Mouse (Mus musculus) midbrain, embryonic 11.5 days (tissue): ENCODE data around the gene Irak3. TPM values are rescaled to one million over a fixed set of nuclear protein-coding genes. Genes with fewer than 3 reads are reported as not detected.
A peak's percentile ranks its signal among the peaks of the same experiment; 100 is the strongest.

Experiments
- ATAC-seq: fragments of 200-750 bp; cut with Nextera tagmentation; 2 replicates; pipeline ENCODE4 v1.8.0; 2017; ENCODE audit warnings: moderate TSS enrichment, moderate library complexity; ENCODE audit not compliant: low FRiP score
- DNase-seq: peaks from one replicate; pipeline ENCODE4 v3.0.0; 2015; ENCODE audit warnings: low spot score; ENCODE audit errors: missing footprints
- H3K27ac ChIP-seq: fragments of 300-500 bp; sonication (generic); 2 replicates; pipeline ENCODE4 v1.5.1; 2014; ENCODE audit warnings: low read depth, low read length
- H3K27me3 ChIP-seq: fragments of 300-500 bp; sonication (generic); 2 replicates; pipeline ENCODE4 v1.6.1; 2014; ENCODE audit warnings: mild to moderate bottlenecking, low read length, moderate library complexity, mixed read lengths; ENCODE audit not compliant: control insufficient read depth, insufficient read depth
- H3K36me3 ChIP-seq: fragments of 300-500 bp; sonication (generic); 2 replicates; pipeline ENCODE4 v1.6.1; 2014; ENCODE audit warnings: mild to moderate bottlenecking, low read length, moderate library complexity, mixed read lengths; ENCODE audit not compliant: control insufficient read depth, insufficient read depth
- H3K4me1 ChIP-seq: fragments of 300-500 bp; sonication (generic); 2 replicates; pipeline ENCODE4 v1.6.1; 2014; ENCODE audit warnings: low read length; ENCODE audit not compliant: control insufficient read depth, insufficient read depth
- H3K4me2 ChIP-seq: fragments of 300-500 bp; sonication (generic); 2 replicates; pipeline ENCODE4 v1.6.1; 2014; ENCODE audit warnings: mild to moderate bottlenecking, moderate library complexity
- H3K4me3 ChIP-seq: fragments of 300-500 bp; sonication (generic); 2 replicates; pipeline ENCODE4 v1.5.1; 2014; ENCODE audit warnings: low read depth, low read length
- H3K9ac ChIP-seq: fragments of 300-500 bp; sonication (generic); 2 replicates; pipeline ENCODE4 v1.6.1; 2014; ENCODE audit warnings: low read length
- H3K9me3 ChIP-seq: fragments of 300-500 bp; sonication (generic); 2 replicates; pipeline ENCODE4 v1.6.1; 2016; ENCODE audit warnings: low read length; ENCODE audit not compliant: control insufficient read depth
- WGBS: fragments of 180-500 bp; shearing (Covaris S2); extraction: QIAGEN DNeasy Blood & Tissue Kit; methylation state at CpG from one replicate; pipeline ENCODE4 v1.1.7; 2014; 5-methylcytosine and 5-hydroxymethylcytosine counted together
- polyA plus RNA-seq: library from polyadenylated mRNA; unstranded; fragments of >200 nt; fragmentation: Nextera tagmentation; extraction: Ambion mirVana; gene quantifications from 2 replicates; pipeline ENCODE4 v1.2.1, GENCODE M21; 2014

The Irak3 gene
- polyA plus RNA-seq, 1 experiment from 2014 or later, result 1.2 TPM

GRCm38 (mm10) chr10:120160533-120160932, 41.4 kb downstream of the Irak3 start:
- Histone ChIP-seq H3K4me2 (no peak overlapping the region), H3K9me3 (no peaks in the 10 kb centered on the region), H3K4me1 (no peaks in the 10 kb centered on the region), H3K4me3 (no peak overlapping the region), H3K27ac (no peak overlapping the region), H3K36me3 (no peaks in the 10 kb centered on the region), H3K9ac (no peak overlapping the region), H3K27me3 (no peaks in the 10 kb centered on the region)
- DNase-seq (no peak), ATAC-seq (no peak)
- 90% methylated on average over 9 of the region's 9 CpGs for WGBS

GRCm38 (mm10) chr10:120153911-120154310, 48.0 kb downstream of the Irak3 start:
- no peaks in the 10 kb centered on the region for H3K9me3 ChIP-seq
- H3K27me3 ChIP-seq, result no peaks in the 10 kb centered on the region
- H3K36me3 ChIP-seq, result no peaks in the 10 kb centered on the region
- no peak overlapping the region for H3K4me3 ChIP-seq
- 84% methylated on average over 2 of the region's 2 CpGs for WGBS
- DNase-seq, result no peak
- no peaks in the 10 kb centered on the region for H3K4me1 ChIP-seq
- no peak overlapping the region for H3K9ac ChIP-seq
- H3K27ac ChIP-seq, result no peak overlapping the region
- no peak overlapping the region for H3K4me2 ChIP-seq
- no peak for ATAC-seq

GRCm38 (mm10) chr10:120151672-120152071, 50.3 kb downstream of the Irak3 start:
- DNase-seq (no peak), ATAC-seq (no peak)
- H3K4me3 ChIP-seq, result no peak overlapping the region
- H3K27ac ChIP-seq, result no peak overlapping the region
- no peaks in the 10 kb centered on the region for H3K27me3 ChIP-seq
- H3K9me3 ChIP-seq, result no peaks in the 10 kb centered on the region
- no peaks in the 10 kb centered on the region for H3K4me1 ChIP-seq
- 90% methylated on average over 7 of the region's 7 CpGs for WGBS
- H3K9ac ChIP-seq, result no peak overlapping the region
- no peaks in the 10 kb centered on the region for H3K36me3 ChIP-seq
- H3K4me2 ChIP-seq, result no peak overlapping the region

- H3K4me1 ChIP-seq, result no peaks in the 10 kb centered on the region
- H3K27me3 ChIP-seq, result no peaks in the 10 kb centered on the region
- ATAC-seq (no peak), DNase-seq (no peak)
- H3K4me2 ChIP-seq, result no peak overlapping the region
- peaks cover 6% of the 10 kb centered on the region; the same call in 1 of the 2 replicates for H3K9me3 ChIP-seq
- H3K27ac ChIP-seq, result no peak overlapping the region
- H3K36me3 ChIP-seq, result no peaks in the 10 kb centered on the region
- no peak overlapping the region for H3K9ac ChIP-seq
- 79% methylated on average over 10 of the region's 10 CpGs for WGBS
- no peak overlapping the region for H3K4me3 ChIP-seq
These were observed 60.9 kb downstream of the Irak3 start for GRCm38 (mm10) chr10:120140916-120141516.

- Histone ChIP-seq H3K27ac (no peak overlapping the region), H3K9me3 (peaks cover 6% of the 10 kb centered on the region; the same call in 1 of the 2 replicates), H3K9ac (no peak overlapping the region), H3K36me3 (no peaks in the 10 kb centered on the region), H3K4me1 (no peaks in the 10 kb centered on the region), H3K27me3 (no peaks in the 10 kb centered on the region), H3K4me3 (no peak overlapping the region), H3K4me2 (no peak overlapping the region)
- 68% methylated on average over 4 of the region's 4 CpGs for WGBS
- ATAC-seq (no peak), DNase-seq (no peak)
These were observed 61.7 kb downstream of the Irak3 start for GRCm38 (mm10) chr10:120140193-120140592.

- DNase-seq (peak; percentile 81), ATAC-seq (no peak)
- no peak overlapping the region for H3K27ac ChIP-seq
- H3K4me2 ChIP-seq, result no peak overlapping the region
- H3K36me3 ChIP-seq, result no peaks in the 10 kb centered on the region
- H3K9ac ChIP-seq, result no peak overlapping the region
- no peak overlapping the region for H3K4me3 ChIP-seq
- H3K27me3 ChIP-seq, result no peaks in the 10 kb centered on the region
- H3K4me1 ChIP-seq, result no peaks in the 10 kb centered on the region
- WGBS, result 93% methylated on average over 12 of the region's 12 CpGs
- H3K9me3 ChIP-seq, result no peaks in the 10 kb centered on the region
These were observed 65.8 kb downstream of the Irak3 start for GRCm38 (mm10) chr10:120136020-120136562.

- Histone ChIP-seq H3K9ac (no peak overlapping the region), H3K27ac (no peak overlapping the region), H3K9me3 (no peaks in the 10 kb centered on the region), H3K4me3 (no peak overlapping the region), H3K4me1 (no peaks in the 10 kb centered on the region), H3K4me2 (no peak overlapping the region), H3K36me3 (no peaks in the 10 kb centered on the region), H3K27me3 (no peaks in the 10 kb centered on the region)
- peak; percentile 33 for DNase-seq
- WGBS, result 86% methylated on average over 11 of the region's 11 CpGs
- ATAC-seq, result no peak
These were observed 68.2 kb downstream of the Irak3 start for GRCm38 (mm10) chr10:120133697-120134096.

- Histone ChIP-seq H3K9ac (no peak overlapping the region), H3K4me1 (no peaks in the 10 kb centered on the region), H3K4me2 (no peak overlapping the region), H3K4me3 (no peak overlapping the region), H3K27me3 (no peaks in the 10 kb centered on the region), H3K9me3 (no peaks in the 10 kb centered on the region), H3K36me3 (no peaks in the 10 kb centered on the region), H3K27ac (no peak overlapping the region)
- no peak; the same call in 1 of the 2 replicates for ATAC-seq
- DNase-seq, result peak; percentile 91
- 65% methylated on average over 16 of the region's 16 CpGs for WGBS
These were observed 71.3 kb downstream of the Irak3 start for GRCm38 (mm10) chr10:120130621-120131020.

GRCm38 (mm10) chr10:120128601-120129277, 73.2 kb downstream of the Irak3 start:
- Histone ChIP-seq H3K9ac (no peak overlapping the region), H3K4me2 (no peak overlapping the region), H3K4me1 (no peaks in the 10 kb centered on the region), H3K9me3 (no peaks in the 10 kb centered on the region), H3K27me3 (no peaks in the 10 kb centered on the region), H3K36me3 (no peaks in the 10 kb centered on the region), H3K4me3 (no peak overlapping the region), H3K27ac (no peak overlapping the region)
- peak; percentile 75 for DNase-seq
- 64% methylated on average over 13 of the region's 13 CpGs for WGBS
- ATAC-seq, result no peak
